Mouse (Mus musculus): ENCODE measurements around the gene Tmem267. TPM values are rescaled to one million over a fixed set of nuclear protein-coding genes. Genes with fewer than 3 reads are reported as not detected.
"Not testable (repeated sequence)": the region's sequence is repeated elsewhere in the genome, so short reads cannot be mapped to it uniquely, and the experiment has no call there.

Tmem267 gene
- polyA plus RNA-seq, 1 experiment from 2014 or later, result 0.45 TPM

GRCm38 (mm10) chr13:119494938-119495337 lies 7.1 kb downstream of the Tmem267 start:
- not testable (repeated sequence) for H3K4me3 ChIP-seq; H3K4me2 ChIP-seq; H3K9ac ChIP-seq; H3K27ac ChIP-seq; H3K4me1 ChIP-seq; H3K27me3 ChIP-seq (replicated peaks); H3K36me3 ChIP-seq
- peaks cover 22% of the 10 kb centered on the region for H3K9me3 ChIP-seq (replicated peaks)
- peak; percentile 23; the same call in 1 of the 2 replicates for ATAC-seq
- WGBS (ENCODE audit: insufficient replicate concordance), result 84% methylated on average over 13 of the region's 22 CpGs

DNA sequence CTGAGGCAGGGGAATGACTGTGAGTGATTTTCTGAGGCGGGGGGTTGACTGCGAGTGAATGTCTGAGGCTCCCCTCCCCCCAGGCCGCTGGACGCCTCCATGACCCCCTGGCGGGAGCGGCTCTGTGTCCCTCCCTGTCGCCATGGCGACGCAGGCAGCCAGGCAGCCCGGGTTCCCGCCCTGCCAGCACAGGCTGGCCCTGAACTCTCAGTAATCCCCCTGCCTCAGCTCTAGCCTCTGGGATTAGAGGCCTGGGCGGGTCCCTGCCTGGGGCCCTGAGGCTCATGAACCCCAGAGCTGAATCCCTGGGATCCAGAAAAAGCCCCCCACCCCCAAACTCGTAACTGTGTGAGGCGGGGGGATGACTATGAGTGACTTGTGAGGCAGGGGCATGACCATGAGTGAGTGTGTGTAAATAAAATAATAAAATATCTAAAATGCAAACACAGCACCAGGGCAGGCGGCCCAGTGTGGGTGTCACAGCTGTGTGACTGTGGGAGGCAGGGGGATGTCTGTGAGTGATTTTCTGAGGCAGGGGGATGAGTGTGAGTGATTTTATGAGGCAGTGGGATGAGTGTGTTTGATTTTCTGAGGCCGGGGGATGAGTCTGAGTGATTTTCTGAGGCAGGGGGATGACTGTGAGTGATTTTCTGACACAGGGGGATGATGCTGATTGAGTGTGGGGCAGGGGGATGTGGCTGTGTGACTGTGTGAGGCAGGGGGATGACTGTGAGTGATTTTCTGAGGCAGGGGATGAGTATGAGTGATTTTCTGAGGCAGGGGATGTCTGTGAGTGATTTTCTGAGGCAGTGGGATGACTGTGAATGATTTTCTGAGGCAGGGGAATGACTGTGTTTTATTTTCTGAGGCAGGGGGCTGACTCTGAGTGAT lies 108.7 kb downstream of the Tmem267 start:
- not testable (repeated sequence) for H3K9ac ChIP-seq; H3K4me3 ChIP-seq; H3K27ac ChIP-seq; H3K4me2 ChIP-seq; H3K27me3 ChIP-seq (replicated peaks); H3K36me3 ChIP-seq; H3K4me1 ChIP-seq
- 59% methylated on average over 16 of the region's 16 CpGs for WGBS (ENCODE audit: insufficient replicate concordance)
- peaks cover 13% of the 10 kb centered on the region for H3K9me3 ChIP-seq (replicated peaks)
- ATAC-seq, result peak; percentile 82

GRCm38 (mm10) chr13:119598466-119598865 lies 110.6 kb downstream of the Tmem267 start:
- H3K9ac ChIP-seq; H3K36me3 ChIP-seq; H3K4me3 ChIP-seq; H3K4me1 ChIP-seq; ATAC-seq; H3K27ac ChIP-seq; H3K27me3 ChIP-seq (replicated peaks); H3K4me2 ChIP-seq: not testable (repeated sequence)
- peaks cover 17% of the 10 kb centered on the region for H3K9me3 ChIP-seq (replicated peaks)

GRCm38 (mm10) chr13:119599066-119599465 lies 111.2 kb downstream of the Tmem267 start:
- H3K9me3 ChIP-seq (replicated peaks), result peaks cover 22% of the 10 kb centered on the region
- not testable (repeated sequence) for H3K4me3 ChIP-seq; H3K4me2 ChIP-seq; H3K36me3 ChIP-seq; H3K9ac ChIP-seq; ATAC-seq; H3K27me3 ChIP-seq (replicated peaks); H3K27ac ChIP-seq; H3K4me1 ChIP-seq
- 73% methylated on average over 12 of the region's 12 CpGs for WGBS (ENCODE audit: insufficient replicate concordance)

DNA sequence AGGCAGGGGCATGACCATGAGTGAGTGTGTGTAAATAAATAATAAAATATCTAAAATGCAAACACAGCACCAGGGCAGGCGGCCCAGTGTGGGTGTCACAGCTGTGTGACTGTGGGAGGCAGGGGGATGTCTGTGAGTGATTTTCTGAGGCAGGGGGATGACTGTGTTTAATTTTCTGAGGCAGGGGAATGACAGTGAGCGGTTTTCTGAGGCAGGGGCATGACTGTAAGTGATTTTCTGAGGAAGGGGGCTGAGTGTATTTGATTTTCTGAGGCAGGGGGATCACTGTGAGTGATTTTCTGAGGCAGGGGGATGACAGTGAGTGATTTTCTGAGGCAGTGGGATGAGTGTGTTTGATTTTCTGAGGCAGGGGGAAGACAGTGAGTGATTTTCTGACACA lies 111.7 kb downstream of the Tmem267 start:
- H3K9ac ChIP-seq; H3K27me3 ChIP-seq (replicated peaks); H3K4me2 ChIP-seq; H3K27ac ChIP-seq; H3K36me3 ChIP-seq; H3K4me3 ChIP-seq; ATAC-seq; H3K4me1 ChIP-seq: not testable (repeated sequence)
- peaks cover 25% of the 10 kb centered on the region for H3K9me3 ChIP-seq (replicated peaks)
- WGBS (ENCODE audit: insufficient replicate concordance), result 47% methylated on average over 2 of the region's 2 CpGs

DNA sequence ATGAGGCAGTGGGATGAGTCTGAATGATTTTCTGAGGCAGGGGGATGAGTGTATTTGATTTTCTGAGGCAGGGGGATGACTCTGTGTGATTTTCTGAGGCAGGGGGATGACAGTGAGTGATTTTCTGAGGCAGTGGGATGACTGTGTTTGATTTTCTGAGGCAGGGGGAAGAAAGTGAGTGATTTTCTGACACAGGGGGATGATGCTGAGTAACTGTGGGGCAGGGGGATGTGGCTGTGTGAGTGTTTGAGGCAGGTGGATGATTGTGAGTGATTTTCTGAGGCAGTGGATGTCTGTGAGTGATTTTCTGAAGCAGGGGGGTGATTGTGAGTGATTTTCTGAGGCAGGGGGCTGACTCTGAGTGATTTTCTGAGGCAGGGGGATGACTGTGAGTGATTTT lies 112.3 kb downstream of the Tmem267 start:
- H3K4me3 ChIP-seq; H3K9ac ChIP-seq; ATAC-seq; H3K36me3 ChIP-seq; H3K27me3 ChIP-seq (replicated peaks); H3K4me2 ChIP-seq; H3K27ac ChIP-seq; H3K4me1 ChIP-seq: not testable (repeated sequence)
- peaks cover 29% of the 10 kb centered on the region for H3K9me3 ChIP-seq (replicated peaks)

DNA sequence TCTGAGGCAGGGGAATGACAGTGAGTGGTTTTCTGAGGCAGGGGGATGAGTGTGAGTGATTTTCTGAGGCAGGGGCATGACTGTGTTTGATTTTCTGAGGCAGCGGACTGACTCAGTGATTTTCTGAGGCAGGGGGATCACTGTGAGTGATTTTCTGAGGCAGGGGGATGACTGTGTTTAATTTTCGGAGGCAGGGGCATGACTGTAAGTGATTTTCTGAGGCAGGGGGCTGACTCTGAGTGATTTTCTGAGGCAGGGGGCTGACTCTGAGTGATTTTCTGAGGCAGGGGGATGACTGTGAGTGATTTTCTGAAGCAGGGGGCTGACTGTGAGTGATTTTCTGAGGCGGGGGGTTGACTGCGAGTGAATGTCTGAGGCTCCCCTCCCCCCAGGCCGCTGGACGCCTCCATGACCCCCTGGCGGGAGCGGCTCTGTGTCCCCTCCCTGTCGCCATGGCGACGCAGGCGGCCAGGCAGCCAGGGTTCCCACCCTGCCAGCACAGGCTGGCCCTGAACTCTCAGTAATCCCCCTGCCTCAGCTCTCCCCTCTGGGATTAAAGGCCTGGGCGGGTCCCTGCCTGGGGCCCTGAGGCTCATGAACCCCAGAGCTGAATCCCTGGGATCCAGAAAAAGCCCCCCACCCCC lies 115.0 kb downstream of the Tmem267 start:
- not testable (repeated sequence) for H3K4me3 ChIP-seq; H3K4me1 ChIP-seq; H3K36me3 ChIP-seq; H3K27ac ChIP-seq; H3K4me2 ChIP-seq; H3K27me3 ChIP-seq (replicated peaks); H3K9ac ChIP-seq; ATAC-seq
- peaks cover 16% of the 10 kb centered on the region for H3K9me3 ChIP-seq (replicated peaks)
- 51% methylated on average over 13 of the region's 13 CpGs for WGBS (ENCODE audit: insufficient replicate concordance)

- not testable (repeated sequence) for H3K4me1 ChIP-seq; H3K27me3 ChIP-seq (replicated peaks); H3K4me3 ChIP-seq; H3K27ac ChIP-seq; H3K4me2 ChIP-seq; H3K36me3 ChIP-seq; H3K9ac ChIP-seq
- H3K9me3 ChIP-seq (replicated peaks), result peaks cover 16% of the 10 kb centered on the region
- WGBS (ENCODE audit: insufficient replicate concordance), result 86% methylated on average over 8 of the region's 8 CpGs
- ATAC-seq, result peak; percentile 27; the same call in 1 of the 2 replicates
Measured at GRCm38 (mm10) chr13:119603890-119604289, 116.1 kb downstream of the Tmem267 start.

DNA sequence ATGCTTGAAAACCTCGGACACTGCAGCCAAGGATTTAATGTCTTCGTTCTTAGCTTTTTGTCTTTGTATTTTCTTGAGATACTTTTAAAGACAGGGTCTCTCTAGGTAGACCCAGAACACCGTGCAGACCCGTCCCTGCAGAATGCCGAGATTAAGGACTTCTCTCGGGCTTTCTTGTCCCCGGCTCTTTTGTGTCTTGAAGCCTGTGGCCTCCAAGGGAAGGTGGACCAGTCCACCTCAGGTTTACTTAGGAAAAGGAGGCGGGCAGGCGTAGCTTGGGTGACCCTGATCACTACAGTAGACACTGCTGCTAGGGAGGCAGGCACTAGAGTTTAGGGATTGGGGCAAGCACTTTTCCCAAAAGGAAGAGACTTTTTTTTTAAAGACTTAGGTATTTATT lies 116.5 kb downstream of the Tmem267 start:
- peaks cover 16% of the 10 kb centered on the region for H3K9me3 ChIP-seq (replicated peaks)
- H3K4me1 ChIP-seq; H3K4me2 ChIP-seq; H3K36me3 ChIP-seq; H3K27me3 ChIP-seq (replicated peaks); H3K9ac ChIP-seq; H3K27ac ChIP-seq; H3K4me3 ChIP-seq: not testable (repeated sequence)
- WGBS (ENCODE audit: insufficient replicate concordance), result 81% methylated on average over 8 of the region's 9 CpGs
- peak; percentile 19; the same call in 1 of the 2 replicates for ATAC-seq

GRCm38 (mm10) chr13:119618841-119619240 lies 131.0 kb downstream of the Tmem267 start:
- H3K9me3 ChIP-seq (replicated peaks), result 0 out of 2 replicates have a peak, but pooled peaks cover 2% of the 10 kb centered on the region
- no peak for ATAC-seq
- H3K27me3 ChIP-seq (replicated peaks), result no peaks in the 10 kb centered on the region
- H3K4me3 ChIP-seq, result no peak overlapping the region
- H3K36me3 ChIP-seq, result no peaks in the 10 kb centered on the region
- no peak overlapping the region for H3K9ac ChIP-seq
- H3K4me1 ChIP-seq, result no peaks in the 10 kb centered on the region
- H3K4me2 ChIP-seq, result no peak overlapping the region
- H3K27ac ChIP-seq, result no peak overlapping the region
- WGBS (ENCODE audit: insufficient replicate concordance), result 78% methylated on average over 3 of the region's 3 CpGs

DNA sequence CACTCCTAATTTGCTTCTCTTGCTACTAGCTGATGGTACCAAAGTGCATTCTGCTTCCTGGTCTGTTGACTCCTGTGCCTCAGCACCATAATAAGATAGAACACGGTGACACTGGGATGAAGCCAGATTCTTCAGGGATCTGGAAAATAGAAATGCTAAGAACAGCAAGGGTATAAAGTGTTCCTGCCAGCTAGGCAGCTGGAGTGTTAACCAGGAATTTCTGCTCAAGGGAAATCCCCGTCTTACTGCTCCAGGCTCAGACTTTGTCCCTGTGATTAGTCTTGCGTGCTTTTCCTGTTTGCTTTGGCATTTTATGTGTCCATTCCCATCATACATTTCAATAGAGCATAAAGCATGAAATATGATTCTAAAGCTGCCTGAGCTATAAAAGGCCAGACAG lies 131.9 kb downstream of the Tmem267 start:
- Histone ChIP-seq H3K4me1 (no peaks in the 10 kb centered on the region), H3K4me2 (no peak overlapping the region), H3K9ac (no peak overlapping the region), H3K9me3 (replicated peaks) (0 out of 2 replicates have a peak, but pooled peaks cover 3% of the 10 kb centered on the region), H3K27me3 (replicated peaks) (no peaks in the 10 kb centered on the region), H3K27ac (no peak overlapping the region), H3K4me3 (no peak overlapping the region), H3K36me3 (no peaks in the 10 kb centered on the region)
- ATAC-seq, result no peak
- WGBS (ENCODE audit: insufficient replicate concordance), result 75% methylated on average over 3 of the region's 3 CpGs

DNA sequence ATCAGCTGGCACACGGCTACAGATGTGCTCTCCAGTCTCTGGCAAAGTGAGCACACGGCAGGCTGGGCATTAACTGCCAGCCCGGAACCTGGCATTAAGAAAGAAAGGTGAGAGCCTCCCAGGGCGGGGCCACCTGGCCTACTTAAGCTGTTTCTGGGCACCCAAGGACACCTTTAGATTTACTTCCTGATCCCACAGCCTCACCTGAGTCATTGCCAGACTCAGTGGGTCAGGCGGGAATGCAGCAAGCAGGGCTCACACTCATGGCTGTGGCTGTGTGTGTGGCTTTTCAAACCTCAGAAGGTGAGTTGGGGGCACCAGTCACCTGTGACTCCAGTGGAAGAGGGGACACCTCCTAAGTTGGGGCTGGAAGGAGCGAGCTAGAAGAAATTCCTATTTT lies 135.8 kb downstream of the Tmem267 start, which contains the start of gene Ccl28:
Gene Ccl28, plus strand, starts transcription at position 186 of the 400 bp plus-strand sequence.
- Histone ChIP-seq H3K9ac (no peak within 1 kb of the TSS), H3K4me3 (no peak within 1 kb of the TSS), H3K27me3 (replicated peaks) (no peaks in the 10 kb centered on the region), H3K9me3 (replicated peaks) (0 out of 2 replicates have a peak, but pooled peaks cover 3% of the 10 kb centered on the region), H3K36me3 (no peaks in the 10 kb centered on the region), H3K4me1 (no peaks in the 10 kb centered on the region), H3K27ac (no peak within 1 kb of the TSS), H3K4me2 (no peak within 1 kb of the TSS)
- ATAC-seq, result no peak
- WGBS (ENCODE audit: insufficient replicate concordance), result 59% methylated on average over 6 of the region's 6 CpGs
